Mouse (Mus musculus): ENCODE data around the gene Trim75.

The Trim75 gene

GRCm38 (mm10) chr8:64944831-64945230, 42.8 kb downstream of the Trim75 start:
- no peak for DNase-seq (ENCODE audit: low read depth, low spot score)

GRCm38 (mm10) chr8:64942946-64943345, 44.7 kb downstream of the Trim75 start:
- no peak for DNase-seq (ENCODE audit: low read depth, low spot score)

GRCm38 (mm10) chr8:64941495-64941894, 46.1 kb downstream of the Trim75 start:
- peak; percentile 25 for DNase-seq (ENCODE audit: low read depth, low spot score)

- DNase-seq (ENCODE audit: low read depth, low spot score) = no peak
Measured at GRCm38 (mm10) chr8:64941019-64941418, 46.6 kb downstream of the Trim75 start.

GRCm38 (mm10) chr8:64934997-64935396, 52.6 kb downstream of the Trim75 start:
- no peak for DNase-seq (ENCODE audit: low read depth, low spot score)

All from c-Kit-negative CD71-positive TER-119-positive erythroid progenitor cells, embryonic 14.5 days (primary cell).